Comparison of ENCODE assay signal across 2 mouse cellular contexts in the genomic region with DNA sequence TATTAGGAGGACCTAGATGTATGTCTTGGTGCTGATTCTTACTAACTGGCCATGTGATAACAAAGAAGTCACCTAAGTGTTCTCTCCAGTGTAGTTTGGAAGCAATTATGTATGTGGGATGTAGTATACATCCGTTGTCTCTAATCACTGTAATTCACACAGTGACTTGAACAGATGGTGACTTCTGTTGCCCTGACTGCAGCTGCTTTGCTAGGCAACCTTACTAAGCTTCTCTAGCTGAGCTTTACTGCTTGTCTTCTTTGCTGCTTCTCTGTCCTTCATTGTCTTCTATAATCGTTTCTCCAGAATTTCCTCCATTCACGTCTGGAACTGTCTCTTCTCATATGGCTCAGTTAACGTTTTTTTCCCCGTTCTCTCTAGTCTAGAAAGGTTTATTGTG.
TF ChIP-seq lines count a peak whose summit lies in the region.

No protein-coding gene starts in this region.

TF ChIP-seq in MEL, 35 proteins besides CTCF, POLR2A, EP300 and RAD21 (continued from another document):
- no peak for TF ChIP-seq USF2 (IDR thresholded peaks at IDR 0.05; ENCODE audit: borderline replicate concordance in 1 of 2, insufficient read depth in 1 of 2, low read depth in 1 of 2, low read length in 2 of 2)
- TF ChIP-seq GABPA (IDR thresholded peaks at IDR 0.05; ENCODE audit: low read depth, low read length) = no peak
- no peak for TF ChIP-seq MYB (IDR thresholded peaks at IDR 0.05; ENCODE audit: low read depth, low read length)
- no peak for TF ChIP-seq MAZ (IDR thresholded peaks at IDR 0.05; ENCODE audit: low read depth, low read length)
- TF ChIP-seq HCFC1 (IDR thresholded peaks at IDR 0.05; ENCODE audit: low read depth, low read length) = no peak
- no peak for TF ChIP-seq POLR2AphosphoS2 (IDR thresholded peaks at IDR 0.05; ENCODE audit: low read length)

TF ChIP-seq in myocyte, 11 proteins besides CTCF, POLR2A, EP300 and RAD21 (continued from another document):
- TF ChIP-seq REST (IDR thresholded peaks at IDR 0.05; ENCODE audit: insufficient read depth, insufficient read length) = no peak
- TF ChIP-seq E2F4 (IDR thresholded peaks at IDR 0.05; ENCODE audit: insufficient read depth) = no peak
- no peak for TF ChIP-seq SRF (IDR thresholded peaks at IDR 0.05; ENCODE audit: control insufficient read depth, insufficient read length, low read depth)
